Mouse (Mus musculus) testis, adult 2 months (tissue): Measurements from ENCODE around the gene Gabrr3. TPM values are rescaled to one million over a fixed set of nuclear protein-coding genes. Genes with fewer than 3 reads are reported as not detected.

Source experiments
- H3K27ac ChIP-seq: fragments of 200-500 bp; 2 replicates; pipeline ENCODE4 v1.5.1; 2012; ENCODE audit warnings: low read depth, low read length; ENCODE audit not compliant: control insufficient read depth, insufficient read depth
- H3K27me3 ChIP-seq: fragments of 200-500 bp; 2 replicates; pipeline ENCODE4 v1.6.1; 2012; ENCODE audit warnings: mild to moderate bottlenecking, low read length, moderate library complexity; ENCODE audit not compliant: control insufficient read depth, insufficient read depth
- H3K36me3 ChIP-seq: fragments of 200-500 bp; 2 replicates; pipeline ENCODE4 v1.6.1; 2012; ENCODE audit warnings: mild to moderate bottlenecking, low read length; ENCODE audit not compliant: control insufficient read depth, insufficient read depth
- H3K4me1 ChIP-seq: fragments of 200-500 bp; 2 replicates; pipeline ENCODE4 v1.6.1; 2012; ENCODE audit warnings: low read length; ENCODE audit not compliant: control insufficient read depth, insufficient read depth
- H3K4me3 ChIP-seq: fragments of 200-500 bp; 2 replicates; pipeline ENCODE4 v1.5.1; 2012; ENCODE audit warnings: low read depth, mild to moderate bottlenecking, low read length, moderate library complexity, mixed read lengths; ENCODE audit not compliant: control insufficient read depth
- CTCF ChIP-seq: fragments of 200-500 bp; IDR thresholded peaks from 2 replicates; pipeline ENCODE4 v1.5.1; 2012; ENCODE audit warnings: low read depth, mild to moderate bottlenecking, inconsistent platforms, low read length, moderate library complexity; ENCODE audit not compliant: control insufficient read depth, insufficient read depth, insufficient replicate concordance
- POLR2A ChIP-seq: fragments of 200-500 bp; IDR thresholded peaks from 2 replicates; pipeline ENCODE4 v1.6.1; 2012; ENCODE audit warnings: low read depth, mild to moderate bottlenecking, inconsistent platforms, low read length, moderate library complexity; ENCODE audit not compliant: control insufficient read depth
- polyA plus RNA-seq: library from polyadenylated mRNA; depleted of rRNA; stranded (reverse); fragments of >200 nt; gene quantifications from 2 replicates; pipeline ENCODE4 v1.2.3, GENCODE M21; 2012; rRNA removed

Gabrr3 gene
- polyA plus RNA-seq, 1 experiment, result 0.02 TPM

DNA sequence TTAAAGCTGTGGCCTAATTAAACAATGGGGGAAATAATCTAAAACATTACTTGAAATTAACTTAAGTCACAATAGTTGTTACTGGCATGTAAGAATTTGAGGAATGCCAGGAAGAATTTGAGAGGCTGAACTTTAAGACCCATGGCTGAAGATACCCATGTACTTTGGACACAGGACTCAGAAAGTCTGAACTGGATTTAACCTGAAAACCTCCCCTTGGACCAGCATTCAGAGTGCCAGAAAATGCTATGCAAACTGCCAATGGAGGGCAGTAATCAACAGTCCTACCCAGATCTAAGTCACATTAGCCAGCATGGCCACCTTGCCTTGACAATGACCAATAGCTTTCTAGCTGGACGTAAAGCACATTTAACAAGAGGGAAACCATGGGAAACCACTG, 90.8 kb downstream of the Gabrr3 start:
- Histone ChIP-seq H3K27me3 (no peaks in the 10 kb centered on the region), H3K36me3 (no peaks in the 10 kb centered on the region; the same call in none of the 2 replicates), H3K27ac (no peak overlapping the region), H3K4me1 (no peaks in the 10 kb centered on the region), H3K4me3 (no peak overlapping the region)
- TF ChIP-seq CTCF (no peak), POLR2A (no peak)

DNA sequence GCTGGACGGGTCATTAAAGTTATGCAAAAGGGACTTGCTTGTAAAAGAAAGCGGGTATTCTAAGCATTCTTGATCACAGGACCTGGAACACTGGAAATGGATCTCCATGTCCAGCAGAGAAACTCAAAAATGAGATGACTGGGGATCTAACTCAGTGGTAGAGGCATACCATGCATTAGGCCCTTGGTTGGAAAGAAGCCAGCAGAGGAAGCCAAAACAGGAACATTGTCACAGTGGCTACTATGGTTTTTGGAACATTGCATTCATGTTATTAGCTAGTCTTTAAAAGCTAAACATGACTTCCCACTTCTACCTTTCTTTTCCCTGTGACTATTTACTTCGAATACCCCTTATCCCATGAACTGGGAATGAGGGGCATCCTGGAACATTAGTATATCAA, 92.0 kb downstream of the Gabrr3 start:
- Histone ChIP-seq H3K27ac (no peak overlapping the region), H3K4me3 (no peak overlapping the region), H3K36me3 (no peaks in the 10 kb centered on the region; the same call in 1 of the 2 replicates), H3K4me1 (no peaks in the 10 kb centered on the region), H3K27me3 (no peaks in the 10 kb centered on the region)
- TF ChIP-seq CTCF (no peak), POLR2A (no peak)

DNA sequence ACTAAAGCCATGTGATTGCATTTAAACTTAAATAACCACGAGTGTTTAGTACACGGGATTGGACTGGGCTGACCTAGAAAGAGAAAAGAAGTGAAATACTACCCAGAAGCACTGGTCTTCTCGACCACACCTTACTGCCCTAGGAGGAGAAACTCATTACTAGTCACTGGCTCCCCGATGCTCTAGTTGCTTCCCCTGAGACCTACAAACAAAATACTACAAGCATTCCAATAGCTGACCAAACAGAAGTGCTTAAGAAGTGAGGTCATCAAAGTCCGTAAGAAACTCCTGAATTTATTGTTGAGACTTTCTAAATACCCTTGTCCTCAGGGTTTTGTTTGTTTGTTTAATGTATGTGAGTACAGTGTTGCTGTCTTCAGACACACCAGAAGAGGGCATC, 102.7 kb downstream of the Gabrr3 start:
- Histone ChIP-seq H3K36me3 (no peaks in the 10 kb centered on the region; the same call in 1 of the 2 replicates), H3K4me3 (no peak overlapping the region), H3K27ac (no peak overlapping the region), H3K4me1 (no peaks in the 10 kb centered on the region), H3K27me3 (no peaks in the 10 kb centered on the region)
- TF ChIP-seq POLR2A (no peak), CTCF (no peak)

Other genes with a start within 250 kb of the Gabrr3 start
- not detected in 2 replicates for gene Olfr196, start 236.9 kb upstream of the Gabrr3 start, polyA plus RNA-seq
- gene Olfr198, start 203.8 kb upstream of the Gabrr3 start, polyA plus RNA-seq, result not detected in 2 replicates
- gene Olfr199, start 187.6 kb upstream of the Gabrr3 start, polyA plus RNA-seq, result 1.3 and 1.4 TPM in 2 replicates
- not detected in 2 replicates for gene Olfr201, start 134.7 kb upstream of the Gabrr3 start, polyA plus RNA-seq
- not detected in 2 replicates for gene Olfr202, start 120.5 kb upstream of the Gabrr3 start, polyA plus RNA-seq
- gene Olfr203, start 108.5 kb upstream of the Gabrr3 start, polyA plus RNA-seq, result not detected in 2 replicates
- gene Olfr204, start 89.1 kb upstream of the Gabrr3 start, polyA plus RNA-seq, result not detected in 2 replicates
- not detected in 2 replicates for gene Olfr205, start 76.2 kb upstream of the Gabrr3 start, polyA plus RNA-seq
- not detected in 2 replicates for gene Olfr206, start 58.1 kb upstream of the Gabrr3 start, polyA plus RNA-seq
- gene Olfr209, start 43.3 kb upstream of the Gabrr3 start, polyA plus RNA-seq, result not detected in 2 replicates
- 2.4 and 2.7 TPM in 2 replicates for gene Riox2, start 64.4 kb downstream of the Gabrr3 start, polyA plus RNA-seq
- 33.4 and 36.0 TPM in 2 replicates for gene Crybg3, start 193.6 kb downstream of the Gabrr3 start, polyA plus RNA-seq
- gene Arl6, start 232.1 kb downstream of the Gabrr3 start, polyA plus RNA-seq, result 12.8 and 15.6 TPM in 2 replicates